Comparison of ENCODE assay signal across 9 mouse cellular contexts in the genomic region with DNA sequence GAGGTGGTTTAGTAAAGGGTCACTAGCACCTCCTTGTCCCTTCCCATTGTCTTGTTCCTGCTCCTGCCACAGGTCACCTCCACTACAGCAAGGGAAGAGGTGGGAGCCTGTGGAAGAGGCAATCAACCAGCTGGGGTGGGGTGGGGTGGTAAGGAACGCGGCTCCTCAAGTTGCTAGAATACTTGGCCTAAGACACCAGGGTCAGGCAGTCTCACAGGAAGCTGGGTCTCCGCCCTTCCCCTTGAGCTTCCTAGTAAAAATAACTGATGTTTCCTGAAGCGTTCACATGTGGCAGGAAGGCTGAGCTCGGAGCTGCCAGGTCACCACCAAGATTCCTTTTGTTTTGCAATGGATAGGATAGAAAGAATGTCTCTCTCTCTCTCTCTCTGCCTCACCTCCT. TPM values are rescaled to one million over a fixed set of nuclear protein-coding genes. Genes with fewer than 3 reads are reported as not detected.
DNase-seq lines count a peak whose midpoint lies in the region; ATAC-seq and TF ChIP-seq lines count a peak whose summit lies in the region.
"Had no signal": no experiment of that assay in that cellular context is flagged by ENCODE, and none has a peak within 500 bp of the region (broad histone marks: within the 10 kb centered on the region; RNA-seq: fewer than 3 reads in every experiment).

No protein-coding gene starts in this region.

- H3K9me3 ChIP-seq in ES-E14 (ENCODE audit: control insufficient read depth, insufficient read depth, low read depth, low read length) = no peaks in the 10 kb centered on the region
- no peaks in the 10 kb centered on the region for H3K9me3 ChIP-seq in embryonic facial prominence, embryonic 10.5 days
- no peaks in the 10 kb centered on the region for H3K9me3 ChIP-seq in lung, embryonic 15.5 days
- H3K9me3 ChIP-seq in forebrain, postnatal 0 days (ENCODE audit: low read length) = no peaks in the 10 kb centered on the region
- H3K9me3 ChIP-seq: limb, embryonic 13.5 days had no signal

- H3K27ac ChIP-seq in ES-E14 (ENCODE audit: insufficient read depth, low read depth, low read length, poor library complexity, severe bottlenecking) = peak overlapping the region; percentile 63; the same call in 1 of the 2 replicates
- H3K27ac ChIP-seq in embryonic facial prominence, embryonic 10.5 days (replicated peaks) = peak overlapping the region; percentile 6; the same call in 1 of the 2 replicates
- peak overlapping the region; percentile 40 for H3K27ac ChIP-seq in lung, embryonic 15.5 days
- H3K27ac ChIP-seq in left cerebral cortex, adult 2 months = no peak overlapping the region
- H3K27ac ChIP-seq in forebrain, postnatal 0 days (ENCODE audit: low read depth, low read length) = no peak overlapping the region
- H3K27ac ChIP-seq: hindbrain, embryonic 14.5 days; limb, embryonic 13.5 days had no signal

- no peaks in the 10 kb centered on the region for H3K36me3 ChIP-seq in ES-E14 (ENCODE audit: control insufficient read depth, insufficient read depth, low read length, poor library complexity, severe bottlenecking)
- no peaks in the 10 kb centered on the region for H3K36me3 ChIP-seq in embryonic facial prominence, embryonic 10.5 days (replicated peaks)
- H3K36me3 ChIP-seq in lung, embryonic 15.5 days = no peaks in the 10 kb centered on the region
- H3K36me3 ChIP-seq in forebrain, postnatal 0 days (ENCODE audit: insufficient read depth) = no peaks in the 10 kb centered on the region
- H3K36me3 ChIP-seq: limb, embryonic 13.5 days had no signal

- peaks cover 10 to 21% of the 10 kb centered on the region in 2 experiments for H3K4me1 ChIP-seq in ES-E14 (ENCODE audit: control insufficient read depth in 2 of 2, insufficient read depth in 2 of 2, low read length in 2 of 2, poor library complexity in 1 of 2)
- peaks cover 8% of the 10 kb centered on the region for H3K4me1 ChIP-seq in embryonic facial prominence, embryonic 10.5 days
- H3K4me1 ChIP-seq in lung, embryonic 15.5 days = no peaks in the 10 kb centered on the region
- H3K4me1 ChIP-seq in forebrain, postnatal 0 days (ENCODE audit: insufficient read depth) = no peaks in the 10 kb centered on the region

- H3K4me3 ChIP-seq in ES-E14 (ENCODE audit: insufficient read depth in 1 of 2, low read depth in 1 of 2, low read length in 2 of 2, poor library complexity in 1 of 2, severe bottlenecking in 1 of 2) = 0 out of 4 replicates have a peak overlapping the region, but pooled peaks of 1 of the 2 experiments have one; percentile 7
- H3K4me3 ChIP-seq in embryonic facial prominence, embryonic 10.5 days = no peak overlapping the region
- no peak overlapping the region for H3K4me3 ChIP-seq in lung, embryonic 15.5 days
- no peak overlapping the region for H3K4me3 ChIP-seq in left cerebral cortex, adult 2 months
- no peak overlapping the region for H3K4me3 ChIP-seq in forebrain, postnatal 0 days (ENCODE audit: low read depth, low read length)
- H3K4me3 ChIP-seq: limb, embryonic 13.5 days had no signal

- H3K9ac ChIP-seq in ES-E14 (ENCODE audit: insufficient read depth, low read depth, low read length, poor library complexity, severe bottlenecking) = no peak overlapping the region; the same call in 1 of the 2 replicates
- no peak overlapping the region for H3K9ac ChIP-seq in lung, embryonic 15.5 days
- H3K9ac ChIP-seq in forebrain, postnatal 0 days = no peak overlapping the region
- H3K9ac ChIP-seq: hindbrain, embryonic 14.5 days; limb, embryonic 13.5 days had no signal

- intact Hi-C loops in heart, postnatal 25 days (cut with DNase I) = loop anchor here (2.0 to 10.0 kb wide), 4 partner anchors 57 to 1067 kb away; no protein-coding TSS in a partner anchor
- intact Hi-C loops in left cerebral cortex, adult 2 months (cut with DNase I) = loop anchor here (5.0 to 10.0 kb wide), 5 partner anchors 80 to 1447 kb away; partner anchors contain the start of genes Gm10638 and Siah1a

- in situ Hi-C loops in ES-E14 (cut with MboI; ENCODE audit: low sequenced_read_pairs in 2 of 2, unreplicated experiment in 2 of 2) = loop anchor here in 1 of 2 experiments (25.0 kb wide), 1 partner anchor 290 kb away; the partner anchor contains the start of gene Lonp2

- 34% methylated on average over 5 of the region's 5 CpGs for WGBS in embryonic facial prominence, embryonic 10.5 days
- 45% methylated on average over 5 of the region's 5 CpGs for WGBS in lung, embryonic 15.5 days
- WGBS in forebrain, postnatal 0 days = 68% methylated on average over 5 of the region's 5 CpGs

- TF ChIP-seq CTCF in left cerebral cortex, adult 2 months (IDR thresholded peaks at IDR 0.05) = no peak
- no peak for TF ChIP-seq CTCF in forebrain, postnatal 0 days (IDR thresholded peaks at IDR 0.05; ENCODE audit: low read depth)

- peak; percentile 39; the same call in 1 of the 2 replicates for ATAC-seq in lung, embryonic 15.5 days (ENCODE audit: borderline replicate concordance, extremely low read depth, low FRiP score, low TSS enrichment)
- no peak for ATAC-seq in forebrain, postnatal 0 days

- H3K27me3 ChIP-seq in embryonic facial prominence, embryonic 10.5 days (replicated peaks; ENCODE audit: low read depth, poor library complexity, severe bottlenecking) = no peaks in the 10 kb centered on the region
- no peaks in the 10 kb centered on the region for H3K27me3 ChIP-seq in lung, embryonic 15.5 days
- no peaks in the 10 kb centered on the region for H3K27me3 ChIP-seq in forebrain, postnatal 0 days (ENCODE audit: insufficient read depth, low read length)

- no peak overlapping the region for H3K4me2 ChIP-seq in lung, embryonic 15.5 days
- H3K4me2 ChIP-seq in forebrain, postnatal 0 days (ENCODE audit: low read depth) = no peak overlapping the region
- H3K4me2 ChIP-seq: hindbrain, embryonic 14.5 days; limb, embryonic 13.5 days had no signal

- no peak for DNase-seq in ES-E14 (ENCODE audit: low read depth, low spot score)
- peak; percentile 35 for DNase-seq in embryonic facial prominence, embryonic 10.5 days (ENCODE audit: low spot score)
- peak; percentile 64 for DNase-seq in heart, postnatal 25 days (ENCODE audit: low spot score)
- no peak for DNase-seq in left cerebral cortex, adult 2 months (ENCODE audit: extremely low spot score in 1 of 2, low spot score in 2 of 2)
- DNase-seq in layer of hippocampus, adult 18-20 months (ENCODE audit: low spot score in 2 of 2) = no peak
- no peak for DNase-seq in forebrain, postnatal 0 days

TF ChIP-seq in ES-E14, 5 proteins besides CTCF, POLR2A, EP300 and RAD21:
- TF ChIP-seq MAFK (IDR thresholded peaks at IDR 0.05; ENCODE audit: insufficient read depth, low read depth, low read length) (no peak), HCFC1 (IDR thresholded peaks at IDR 0.05; ENCODE audit: borderline replicate concordance, insufficient read depth, low read length) (no peak), ZC3H11A (IDR thresholded peaks at IDR 0.05; ENCODE audit: borderline replicate concordance, low read depth, low read length) (no peak), ZNF384 (IDR thresholded peaks at IDR 0.05; ENCODE audit: low read depth, low read length) (no peak), CHD2 (IDR thresholded peaks at IDR 0.05; ENCODE audit: low read depth, low read length) (no peak)

RNA-seq across cellular contexts. Expression of gene N4bp1, which starts 16.9 kb away (rescaled TPM):
- 40.1 and 40.2 TPM in 2 replicates for total RNA-seq in ES-E14 (2012; rRNA removed)
- polyA plus RNA-seq in embryonic facial prominence, embryonic 10.5 days (2016; fragmentation: Nextera tagmentation; extraction: Ambion mirVana) = 10.3 and 10.8 TPM in 2 replicates
- total RNA-seq in heart, postnatal 25 days (2021) = 10 to 100 TPM; 15.7 to 16.9 TPM
- 8.1 and 8.8 TPM in 2 replicates for polyA plus RNA-seq in lung, embryonic 15.5 days (2015; fragmentation: Nextera tagmentation; extraction: Ambion mirVana)
- total RNA-seq in left cerebral cortex, adult 2 months (2021) = 10 to 100 TPM; 39.8 to 41.5 TPM
- 10 to 100 TPM; 45.4 to 45.5 TPM for total RNA-seq in layer of hippocampus, adult 18-20 months (2021)
- 14.8 and 19.4 TPM in 2 replicates for total RNA-seq in forebrain, postnatal 0 days (2014; rRNA removed)
- polyA plus RNA-seq in forebrain, postnatal 0 days (2015; fragmentation: Nextera tagmentation; extraction: Ambion mirVana) = 3.0 and 4.5 TPM in 2 replicates

Comparison
In these comparisons a context has a peak if more than half of its experiments do, and no peak if none do; other contexts are left out.
1. DNase-seq: peak in embryonic facial prominence, embryonic 10.5 days (single experiment) and heart, postnatal 25 days (single experiment); none in ES-E14 (single experiment), left cerebral cortex, adult 2 months (0 of 2), layer of hippocampus, adult 18-20 months (0 of 2) and forebrain, postnatal 0 days (single experiment).
2. H3K27ac ChIP-seq: peak in ES-E14 (single experiment), embryonic facial prominence, embryonic 10.5 days (single experiment) and lung, embryonic 15.5 days (single experiment); none in left cerebral cortex, adult 2 months (single experiment) and forebrain, postnatal 0 days (single experiment).